Mouse (Mus musculus): ENCODE results near the gene 1700029F12Rik. TPM values are rescaled to one million over a fixed set of nuclear protein-coding genes. Genes with fewer than 3 reads are reported as not detected.

1700029F12Rik gene
- total and polyA plus RNA-seq, 2 experiments from 2014 or later, result not detected

DNA sequence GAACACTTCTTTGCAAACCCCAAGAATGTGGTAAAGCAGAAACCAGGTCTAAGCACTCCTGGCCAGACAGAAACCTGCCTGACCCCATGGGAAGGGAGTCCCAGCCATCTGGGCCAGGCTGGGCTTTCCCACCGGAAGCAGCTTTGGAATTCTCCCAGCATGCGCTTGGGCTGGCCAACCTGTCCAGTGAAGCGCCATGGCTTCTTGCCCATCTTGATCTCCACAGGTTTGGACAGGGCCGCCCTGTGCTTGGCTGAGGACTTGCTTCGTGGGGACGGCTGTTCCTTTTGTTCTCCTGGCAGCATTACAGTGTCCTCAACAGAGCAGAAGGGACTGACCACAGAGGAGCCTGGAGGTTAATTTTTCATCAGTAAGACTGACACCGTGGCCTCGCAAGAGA is 19.7 kb upstream of the 1700029F12Rik start:
- Histone ChIP-seq H3K36me3 (replicated peaks; ENCODE audit: control insufficient read depth, insufficient read depth, low read length) (no peaks in the 10 kb centered on the region), H3K4me3 (ENCODE audit: low read depth, low read length) (no peak overlapping the region), H3K27ac (ENCODE audit: low read depth) (no peak overlapping the region), H3K27me3 (ENCODE audit: control insufficient read depth, insufficient read depth, low read length) (no peaks in the 10 kb centered on the region), H3K9me3 (replicated peaks; ENCODE audit: control insufficient read depth, low read length) (no peaks in the 10 kb centered on the region), H3K4me1 (ENCODE audit: control insufficient read depth, insufficient read depth) (no peaks in the 10 kb centered on the region), H3K4me2 (ENCODE audit: low read depth, low read length) (no peak overlapping the region), H3K9ac (replicated peaks; ENCODE audit: low read depth, low read length) (no peak overlapping the region)
- WGBS, result 33% methylated on average over 8 of the region's 8 CpGs
- ATAC-seq (ENCODE audit: insufficient read depth, low read depth) (peak; percentile 60; the same call in 1 of the 2 replicates), DNase-seq (ENCODE audit: low spot score) (peak; percentile 20)
- TF ChIP-seq EP300 (IDR thresholded peaks at IDR 0.05; ENCODE audit: low read depth), result no peak

DNA sequence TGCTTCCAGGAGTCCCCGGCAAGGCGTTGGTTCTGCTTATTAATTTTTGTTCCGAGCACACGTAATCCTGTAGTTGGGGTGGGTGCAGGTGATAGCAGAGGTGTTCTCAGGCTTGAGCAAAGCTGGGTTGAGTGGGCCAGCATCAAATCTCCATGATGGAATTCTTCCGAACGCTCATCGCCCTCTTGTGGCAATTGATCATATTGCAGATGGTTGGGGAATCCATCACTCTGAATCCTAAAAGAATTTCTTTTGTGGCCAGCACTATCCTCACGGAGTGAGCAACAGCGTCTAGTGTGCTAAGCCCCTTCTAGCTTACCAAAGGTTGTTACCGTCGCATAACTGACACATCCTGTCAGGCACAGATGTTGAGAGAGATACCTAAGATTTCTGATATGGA is 18.5 kb upstream of the 1700029F12Rik start:
- Histone ChIP-seq H3K9ac (replicated peaks; ENCODE audit: low read depth, low read length) (no peak overlapping the region), H3K4me2 (ENCODE audit: low read depth, low read length) (no peak overlapping the region), H3K4me1 (ENCODE audit: control insufficient read depth, insufficient read depth) (no peaks in the 10 kb centered on the region), H3K27me3 (ENCODE audit: control insufficient read depth, insufficient read depth, low read length) (no peaks in the 10 kb centered on the region), H3K36me3 (replicated peaks; ENCODE audit: control insufficient read depth, insufficient read depth, low read length) (no peaks in the 10 kb centered on the region), H3K9me3 (replicated peaks; ENCODE audit: control insufficient read depth, low read length) (no peaks in the 10 kb centered on the region), H3K27ac (ENCODE audit: low read depth) (no peak overlapping the region), H3K4me3 (ENCODE audit: low read depth, low read length) (no peak overlapping the region)
- peak; percentile 51 for DNase-seq (ENCODE audit: low spot score)
- TF ChIP-seq EP300 (IDR thresholded peaks at IDR 0.05; ENCODE audit: low read depth), result no peak
- TF ChIP-seq CTCF (IDR thresholded peaks at IDR 0.05; ENCODE audit: low read depth), result peak; percentile 90
- ATAC-seq (ENCODE audit: insufficient read depth, low read depth), result no peak
- WGBS, result 10% methylated on average over 11 of the region's 11 CpGs

DNA sequence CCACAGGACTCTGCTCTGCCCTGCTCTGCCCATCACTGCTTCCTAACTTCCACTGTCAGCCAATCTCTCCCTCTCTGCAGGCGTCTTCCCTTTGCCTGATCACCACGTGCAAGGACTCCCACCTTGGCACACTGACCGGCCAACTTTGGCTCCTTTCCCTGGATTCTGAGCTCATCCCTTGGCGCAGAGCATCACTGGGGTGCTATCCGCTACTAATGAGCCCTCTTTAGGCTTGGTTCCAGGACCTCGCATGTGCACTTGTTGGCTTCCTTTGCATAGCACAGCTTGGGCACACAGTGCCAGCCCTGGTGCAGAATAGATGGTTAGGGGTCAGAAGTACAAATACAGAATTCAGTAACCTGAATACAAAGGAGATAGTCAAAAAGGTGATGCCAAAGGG is 17.0 kb upstream of the 1700029F12Rik start:
- H3K9ac ChIP-seq (replicated peaks; ENCODE audit: low read depth, low read length), result no peak overlapping the region
- no peak overlapping the region for H3K4me3 ChIP-seq (ENCODE audit: low read depth, low read length)
- TF ChIP-seq EP300 (IDR thresholded peaks at IDR 0.05; ENCODE audit: low read depth), result no peak
- no peaks in the 10 kb centered on the region for H3K4me1 ChIP-seq (ENCODE audit: control insufficient read depth, insufficient read depth)
- ATAC-seq (ENCODE audit: insufficient read depth, low read depth) (no peak), DNase-seq (ENCODE audit: low spot score) (no peak)
- 52% methylated on average over 6 of the region's 6 CpGs for WGBS
- no peaks in the 10 kb centered on the region for H3K36me3 ChIP-seq (replicated peaks; ENCODE audit: control insufficient read depth, insufficient read depth, low read length)
- no peaks in the 10 kb centered on the region for H3K9me3 ChIP-seq (replicated peaks; ENCODE audit: control insufficient read depth, low read length)
- no peaks in the 10 kb centered on the region for H3K27me3 ChIP-seq (ENCODE audit: control insufficient read depth, insufficient read depth, low read length)
- no peak overlapping the region for H3K4me2 ChIP-seq (ENCODE audit: low read depth, low read length)
- H3K27ac ChIP-seq (ENCODE audit: low read depth), result no peak overlapping the region

DNA sequence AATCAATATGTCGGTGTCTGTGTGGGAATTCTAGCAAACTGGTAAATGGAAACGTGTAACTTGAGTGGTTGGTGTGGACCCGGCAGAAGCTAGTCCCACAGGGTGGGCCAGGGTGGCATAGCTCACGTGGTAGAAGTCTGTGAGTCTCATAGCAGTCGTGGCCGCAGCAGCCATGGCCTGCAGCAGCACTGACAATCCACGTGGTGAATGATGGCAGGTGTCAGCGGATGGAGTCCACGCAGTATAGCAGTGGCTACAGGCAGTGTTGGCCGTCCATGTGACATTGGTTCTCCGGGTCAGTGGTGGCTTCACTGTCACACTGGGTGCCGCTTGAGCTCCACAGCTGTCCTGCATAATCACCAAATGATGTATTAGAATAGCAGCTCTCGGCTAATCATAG is 4.1 kb downstream of the 1700029F12Rik start:
- no peak overlapping the region for H3K9ac ChIP-seq (replicated peaks; ENCODE audit: low read depth, low read length)
- no peaks in the 10 kb centered on the region for H3K27me3 ChIP-seq (ENCODE audit: control insufficient read depth, insufficient read depth, low read length)
- H3K4me2 ChIP-seq (ENCODE audit: low read depth, low read length), result no peak overlapping the region
- no peak for DNase-seq (ENCODE audit: low spot score)
- no peak for ATAC-seq (ENCODE audit: insufficient read depth, low read depth)
- H3K4me3 ChIP-seq (ENCODE audit: low read depth, low read length), result no peak overlapping the region
- 78% methylated on average over 13 of the region's 13 CpGs for WGBS
- H3K27ac ChIP-seq (ENCODE audit: low read depth), result no peak overlapping the region
- TF ChIP-seq CTCF (IDR thresholded peaks at IDR 0.05; ENCODE audit: low read depth) (no peak), EP300 (IDR thresholded peaks at IDR 0.05; ENCODE audit: low read depth) (no peak)
- H3K36me3 ChIP-seq (replicated peaks; ENCODE audit: control insufficient read depth, insufficient read depth, low read length), result no peaks in the 10 kb centered on the region
- no peaks in the 10 kb centered on the region for H3K9me3 ChIP-seq (replicated peaks; ENCODE audit: control insufficient read depth, low read length)
- H3K4me1 ChIP-seq (ENCODE audit: control insufficient read depth, insufficient read depth), result no peaks in the 10 kb centered on the region

DNA sequence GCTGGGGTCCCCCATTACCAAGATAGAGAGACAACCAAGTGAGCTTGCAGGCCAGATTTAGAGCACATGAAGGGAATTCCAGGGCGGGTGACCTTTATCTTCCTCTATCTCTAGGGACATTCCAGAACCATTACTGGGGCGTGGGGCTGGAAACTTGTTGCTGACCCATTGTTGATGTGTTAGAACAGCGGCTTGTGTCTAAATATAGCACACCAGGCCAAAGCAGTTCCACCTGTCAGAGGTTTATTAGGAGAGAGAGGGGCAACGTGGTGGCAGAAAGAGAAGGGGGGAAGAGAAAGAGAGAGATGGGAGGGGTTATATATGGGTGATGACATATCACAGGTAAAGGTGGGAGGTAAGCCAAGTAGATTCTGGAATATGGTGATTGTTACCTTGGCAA is 12.3 kb downstream of the 1700029F12Rik start:
- Histone ChIP-seq H3K4me1 (ENCODE audit: control insufficient read depth, insufficient read depth) (no peaks in the 10 kb centered on the region), H3K27me3 (ENCODE audit: control insufficient read depth, insufficient read depth, low read length) (no peaks in the 10 kb centered on the region), H3K27ac (ENCODE audit: low read depth) (no peak overlapping the region), H3K9ac (replicated peaks; ENCODE audit: low read depth, low read length) (no peak overlapping the region), H3K36me3 (replicated peaks; ENCODE audit: control insufficient read depth, insufficient read depth, low read length) (no peaks in the 10 kb centered on the region), H3K9me3 (replicated peaks; ENCODE audit: control insufficient read depth, low read length) (no peaks in the 10 kb centered on the region), H3K4me2 (ENCODE audit: low read depth, low read length) (no peak overlapping the region), H3K4me3 (ENCODE audit: low read depth, low read length) (no peak overlapping the region)
- WGBS, result 7% methylated on average over 4 of the region's 4 CpGs
- peak; percentile 41; the same call in 1 of the 2 replicates for ATAC-seq (ENCODE audit: insufficient read depth, low read depth)
- no peak for DNase-seq (ENCODE audit: low spot score)
- TF ChIP-seq EP300 (IDR thresholded peaks at IDR 0.05; ENCODE audit: low read depth) (no peak), CTCF (IDR thresholded peaks at IDR 0.05; ENCODE audit: low read depth) (no peak)

DNA sequence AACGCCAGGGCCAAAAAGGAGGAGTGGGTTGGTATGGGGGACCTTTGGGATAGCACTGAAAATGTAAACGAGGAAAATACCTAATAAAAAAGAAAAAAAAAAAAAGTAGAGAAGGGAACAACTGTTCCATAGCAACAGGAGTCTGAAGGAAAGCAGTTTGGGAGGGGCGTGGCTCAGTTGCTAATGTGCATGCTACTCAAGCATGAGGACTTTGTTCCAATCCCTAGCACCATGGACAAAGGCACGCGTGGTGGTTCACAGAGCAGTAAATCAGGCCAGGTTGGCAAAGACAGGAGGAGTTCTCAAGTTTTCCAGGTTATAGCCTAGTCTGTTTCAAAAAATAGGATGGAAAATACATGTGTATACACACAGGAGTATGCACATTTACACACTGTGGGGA is 14.0 kb downstream of the 1700029F12Rik start:
- ATAC-seq (ENCODE audit: insufficient read depth, low read depth), result no peak
- WGBS, result 85% methylated on average over 5 of the region's 5 CpGs
- DNase-seq (ENCODE audit: low spot score), result no peak

More for the DNA sequence above, 14.0 kb downstream of the 1700029F12Rik start:
- Histone ChIP-seq H3K4me2 (ENCODE audit: low read depth, low read length) (no peak overlapping the region), H3K9ac (replicated peaks; ENCODE audit: low read depth, low read length) (no peak overlapping the region), H3K27ac (ENCODE audit: low read depth) (no peak overlapping the region), H3K36me3 (replicated peaks; ENCODE audit: control insufficient read depth, insufficient read depth, low read length) (no peaks in the 10 kb centered on the region), H3K4me3 (ENCODE audit: low read depth, low read length) (no peak overlapping the region), H3K9me3 (replicated peaks; ENCODE audit: control insufficient read depth, low read length) (no peaks in the 10 kb centered on the region), H3K27me3 (ENCODE audit: control insufficient read depth, insufficient read depth, low read length) (no peaks in the 10 kb centered on the region), H3K4me1 (ENCODE audit: control insufficient read depth, insufficient read depth) (no peaks in the 10 kb centered on the region)
- TF ChIP-seq CTCF (IDR thresholded peaks at IDR 0.05; ENCODE audit: low read depth) (no peak), EP300 (IDR thresholded peaks at IDR 0.05; ENCODE audit: low read depth) (no peak)

All from heart, postnatal 0 days (tissue).